Mouse (Mus musculus) central nervous system, embryonic 18 days (tissue): ENCODE data around the gene Gtsf1l. TPM values are rescaled to one million over a fixed set of nuclear protein-coding genes. Genes with fewer than 3 reads are reported as not detected.

ENCODE experiments used
- polyA plus RNA-seq: library from polyadenylated mRNA; depleted of rRNA; stranded (reverse); fragments of >200 nt; gene quantifications from 2 replicates; pipeline ENCODE4 v1.2.3, GENCODE M21; 2012; rRNA removed

Gene Gtsf1l
- 0.07 TPM in 1 of 2 replicates, not detected in the other for polyA plus RNA-seq

GRCm38 (mm10) chr2:163087728-163088127 is at the start of gene Gtsf1l:
TSS of gene Gtsf1l (minus strand) at chr2:163087855.

DNA sequence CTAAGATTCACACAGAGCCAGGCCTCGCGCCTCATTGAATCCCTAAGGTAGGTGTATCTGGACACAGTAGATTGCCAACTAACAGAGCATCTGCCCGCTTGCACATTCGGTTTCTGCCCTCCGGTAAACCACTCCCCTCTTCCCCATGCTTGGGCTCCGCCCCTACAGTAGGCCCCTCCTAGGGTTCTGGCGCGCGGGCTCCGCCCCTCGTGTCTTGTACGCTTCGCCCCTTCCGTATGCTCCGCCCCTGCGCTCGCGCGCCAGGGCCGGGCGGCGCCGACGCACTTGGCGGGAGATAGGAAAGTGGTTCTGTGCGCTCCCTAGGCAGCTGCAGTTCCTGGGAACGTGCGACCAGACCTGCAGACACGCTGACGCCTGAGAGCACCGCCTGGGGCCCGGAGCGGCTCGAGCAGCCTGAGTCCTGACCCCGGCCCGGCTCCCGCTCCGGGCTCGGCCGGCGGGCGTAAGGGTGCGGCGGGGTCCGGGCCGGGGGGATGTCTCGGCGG is 33.3 kb downstream of the Gtsf1l start, which contains the start of gene Mybl2:
TSS of gene Mybl2 (plus strand) at position 353 of the 506 bp plus-strand sequence.

Other genes starting within 250 kb of the Gtsf1l start
- gene Srsf6, start 156.3 kb downstream of the Gtsf1l start, polyA plus RNA-seq = 295 and 318 TPM in 2 replicates
- gene L3mbtl1, start 144.4 kb downstream of the Gtsf1l start, polyA plus RNA-seq = 14.0 and 14.3 TPM in 2 replicates
- gene Sgk2, start 100.5 kb downstream of the Gtsf1l start, polyA plus RNA-seq = 0.09 and 0.13 TPM in 2 replicates
- 29.7 and 30.9 TPM in 2 replicates for gene Ift52, start 70.5 kb downstream of the Gtsf1l start, polyA plus RNA-seq
- gene Mybl2, start 33.2 kb downstream of the Gtsf1l start, polyA plus RNA-seq = 4.2 and 4.7 TPM in 2 replicates
- gene Tox2, start 115.3 kb upstream of the Gtsf1l start, polyA plus RNA-seq = 33.3 and 47.2 TPM in 2 replicates